Mouse (Mus musculus) CH12.LX (cell line): ENCODE measurements around the gene Adat1. TPM values are rescaled to one million over a fixed set of nuclear protein-coding genes. Genes with fewer than 3 reads are reported as not detected.

ENCODE experiments used
- DNase-seq: peaks from one replicate; pipeline ENCODE4 v3.0.0-alpha.2; 2013; ENCODE audit errors: extremely low read depth
- H3K27ac ChIP-seq: 2 replicates; pipeline ENCODE4 v1.5.1; 2012; ENCODE audit warnings: low read depth, mild to moderate bottlenecking, control low read depth, moderate library complexity; ENCODE audit not compliant: insufficient read depth
- H3K27me3 ChIP-seq: replicated peaks from 2 replicates; pipeline ENCODE3; 2012; ENCODE audit warnings: inconsistent platforms
- H3K36me3 ChIP-seq, 2 experiments: replicated peaks in 1 of 2; 2 replicates each; pipeline versions ENCODE3 to v1.6.1; 2012; ENCODE audit warnings: inconsistent platforms in 1 of 2, low read length in 1 of 2, mild to moderate bottlenecking in 1 of 2, mixed read lengths in 1 of 2, moderate library complexity in 1 of 2; ENCODE audit not compliant: control insufficient read depth in 1 of 2, insufficient read depth in 1 of 2
- H3K4me1 ChIP-seq, 2 experiments: 2 replicates each; pipeline ENCODE4 v1.6.1; 2012; ENCODE audit warnings: inconsistent platforms in 1 of 2, moderate library complexity in 1 of 2; ENCODE audit not compliant: insufficient read depth in 2 of 2, control insufficient read depth in 1 of 2
- H3K4me2 ChIP-seq: 2 replicates; pipeline ENCODE4 v1.6.1; 2012; ENCODE audit warnings: low read depth, mild to moderate bottlenecking, control low read depth; ENCODE audit not compliant: poor library complexity, insufficient read depth, severe bottlenecking
- H3K4me3 ChIP-seq, 3 experiments: fragments of 150-350 bp in 1 of 3; sonication (generic) in 1 of 3; replicated peaks in 1 of 3; 2 replicates each; pipeline versions ENCODE3 to v1.5.1; 2011 to 2012; ENCODE audit warnings: low read depth in 2 of 3, low read length in 2 of 3, mild to moderate bottlenecking in 2 of 3, moderate library complexity in 2 of 3, control low read depth in 1 of 3, improper control_type of control experiment in 1 of 3, inconsistent platforms in 1 of 3, mixed read lengths in 1 of 3; ENCODE audit not compliant: poor library complexity in 1 of 3
- H3K79me2 ChIP-seq: replicated peaks from 2 replicates; pipeline ENCODE4 v1.6.1; 2012; ENCODE audit warnings: mild to moderate bottlenecking, moderate library complexity; ENCODE audit not compliant: control insufficient read depth, poor library complexity, insufficient read depth, severe bottlenecking; ENCODE audit errors: extremely low read depth
- H3K9ac ChIP-seq: 2 replicates; pipeline ENCODE4 v1.6.1; 2012; ENCODE audit warnings: low read depth, mild to moderate bottlenecking, control low read depth, moderate library complexity; ENCODE audit not compliant: insufficient read depth
- H3K9me3 ChIP-seq: replicated peaks from 2 replicates; pipeline ENCODE3; 2012; ENCODE audit warnings: low read length, inconsistent platforms, mixed read lengths
- CTCF ChIP-seq, 2 experiments: IDR thresholded peaks in 1 of 2; conservative IDR thresholded peaks in 1 of 2; 2 replicates each; pipeline ENCODE4 v1.5.1; 2011 to 2012; ENCODE audit warnings: low read depth in 2 of 2, low read length in 2 of 2, improper control_type of control experiment in 1 of 2, inconsistent platforms in 1 of 2, mild to moderate bottlenecking in 1 of 2, moderate library complexity in 1 of 2
- POLR2A ChIP-seq: IDR thresholded peaks from 2 replicates; pipeline ENCODE4 v1.6.1; 2011; ENCODE audit warnings: low read depth, mild to moderate bottlenecking, improper control_type of control experiment, low read length
- SMC3 ChIP-seq: IDR thresholded peaks from 2 replicates; pipeline ENCODE4 v1.6.1; 2011; ENCODE audit warnings: low read depth, low read length, improper control_type of control experiment
- ZNF384 ChIP-seq: IDR thresholded peaks from 2 replicates; pipeline ENCODE4 v1.6.1; 2012; ENCODE audit warnings: low read depth, low read length, improper control_type of control experiment, inconsistent platforms
- dilution Hi-C: fragments of 300-500 bp; cut with MboI; formaldehyde crosslinking; loops from 2 replicates; pipeline ENCODE4 v1.14.3; 2020; ENCODE audit warnings: low sequenced_read_pairs; ENCODE audit not compliant: extremely low pct_unique_long_range_greater_than_20kb, extremely low pct_ligation_motif_present
- in situ Hi-C: fragments of 300-500 bp; cut with MboI; formaldehyde crosslinking; loops from 3 replicates; pipeline ENCODE4 v1.14.3; 2019; ENCODE audit warnings: low sequenced_read_pairs, low pct_ligation_motif_present, low pct_unique_long_range_greater_than_20kb, mixed read lengths
- polyA plus RNA-seq: library from polyadenylated mRNA; unstranded; fragments of >175 nt; gene quantifications from 2 replicates; pipeline ENCODE4 v1.2.1, GENCODE M21; 2012; ENCODE audit warnings: low read depth; ENCODE audit not compliant: insufficient read length
- total RNA-seq, 2 experiments: library from RNA; depleted of rRNA; stranded (reverse); fragments of 300-350 nt in 1 of 2; fragments of >200 nt in 1 of 2; gene quantifications; 2 replicates each; pipeline ENCODE4 v1.2.3; 2012 to 2014

Gene Adat1
- total and polyA plus RNA-seq, 3 experiments: 5.4 to 8.7 (median 8.1) TPM

DNA sequence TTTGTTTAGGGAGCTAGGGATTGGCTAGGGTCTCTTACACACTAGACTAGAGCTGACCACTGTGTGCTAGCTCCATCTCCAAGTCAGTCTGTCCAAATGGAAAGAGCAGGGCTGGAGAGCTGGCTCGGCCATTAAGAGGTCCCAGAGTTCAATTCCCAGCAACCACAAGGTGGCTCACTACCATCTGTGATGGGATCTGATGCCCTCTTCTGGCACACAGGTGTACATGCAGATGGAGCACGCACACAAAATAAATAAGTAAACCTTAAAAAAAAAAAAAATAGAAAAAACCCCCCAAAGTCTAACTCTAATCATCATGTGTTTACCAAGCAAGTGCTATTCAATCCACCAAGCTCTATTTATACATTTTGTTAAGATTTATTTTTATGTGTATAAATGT, 72.4 kb downstream of the Adat1 start:
- no peak overlapping the region for H3K27ac ChIP-seq

More for the DNA sequence above, 72.4 kb downstream of the Adat1 start:
- Histone ChIP-seq H3K4me2 (no peak overlapping the region), H3K79me2 (no peaks in the 10 kb centered on the region), H3K9ac (no peak overlapping the region), H3K27me3 (no peaks in the 10 kb centered on the region), H3K9me3 (no peaks in the 10 kb centered on the region), H3K36me3 (peaks cover 0 to 3% of the 10 kb centered on the region in 2 experiments), H3K4me3 (no peak overlapping the region), H3K4me1 (peaks cover 0 to 4% of the 10 kb centered on the region in 2 experiments; a peak in 2 of 4 replicates)
- no peak for DNase-seq
- dilution Hi-C loops: no loop called here
- in situ Hi-C loops: no loop called here
- peak; percentile 36 for TF ChIP-seq ZNF384
- no peak for TF ChIP-seq POLR2A
- peak; percentile 49 for TF ChIP-seq SMC3
- peak in 1 of 2 experiments; percentile 88; a peak in 2 of 4 replicates for TF ChIP-seq CTCF (conservative IDR thresholded peaks at IDR 0.05 in 1 of 2, IDR thresholded peaks at IDR 0.05 in 1 of 2; ENCODE audit: low read depth in 2 of 2, low read length in 2 of 2)

Other genes with a start within 250 kb of the Adat1 start
- 1.2 and 2.1 TPM in 2 replicates for gene Bcar1, start 248.5 kb downstream of the Adat1 start, total RNA-seq (2012; rRNA removed)
- 0.74 and 0.97 TPM in 2 replicates for gene Bcar1, start 248.5 kb downstream of the Adat1 start, total RNA-seq (2014; rRNA removed)
- 1.2 and 1.5 TPM in 2 replicates for gene Bcar1, start 248.5 kb downstream of the Adat1 start, polyA plus RNA-seq
- 113 and 131 TPM in 2 replicates for gene Cfdp1, start 138.0 kb downstream of the Adat1 start, total RNA-seq (2012; rRNA removed)
- gene Cfdp1, start 138.0 kb downstream of the Adat1 start, total RNA-seq (2014; rRNA removed): 169 and 199 TPM in 2 replicates
- gene Cfdp1, start 138.0 kb downstream of the Adat1 start, polyA plus RNA-seq: 210 and 286 TPM in 2 replicates
- 2.2 and 2.4 TPM in 2 replicates for gene Tmem170, start 115.6 kb downstream of the Adat1 start, total RNA-seq (2012; rRNA removed)
- 2.1 and 2.5 TPM in 2 replicates for gene Tmem170, start 115.6 kb downstream of the Adat1 start, total RNA-seq (2014; rRNA removed)
- 1.2 and 1.6 TPM in 2 replicates for gene Tmem170, start 115.6 kb downstream of the Adat1 start, polyA plus RNA-seq
- not detected in 2 replicates for gene Chst5, start 81.9 kb downstream of the Adat1 start, total RNA-seq (2012; rRNA removed)
- gene Chst5, start 81.9 kb downstream of the Adat1 start, total RNA-seq (2014; rRNA removed): not detected in 2 replicates
- not detected in 2 replicates for gene Chst5, start 81.9 kb downstream of the Adat1 start, polyA plus RNA-seq
- 2.1 and 3.6 TPM in 2 replicates for gene Tmem231, start 58.4 kb downstream of the Adat1 start, total RNA-seq (2012; rRNA removed)
- gene Tmem231, start 58.4 kb downstream of the Adat1 start, total RNA-seq (2014; rRNA removed): 3.1 and 3.5 TPM in 2 replicates
- gene Tmem231, start 58.4 kb downstream of the Adat1 start, polyA plus RNA-seq: 3.7 and 4.3 TPM in 2 replicates
- 29.8 and 30.6 TPM in 2 replicates for gene Gabarapl2, start 51.6 kb downstream of the Adat1 start, total RNA-seq (2012; rRNA removed)
- 49.4 and 61.0 TPM in 2 replicates for gene Gabarapl2, start 51.6 kb downstream of the Adat1 start, total RNA-seq (2014; rRNA removed)
- gene Gabarapl2, start 51.6 kb downstream of the Adat1 start, polyA plus RNA-seq: 39.3 and 42.1 TPM in 2 replicates
- 304 and 324 TPM in 2 replicates for gene Kars, start 19.0 kb upstream of the Adat1 start, total RNA-seq (2012; rRNA removed)
- gene Kars, start 19.0 kb upstream of the Adat1 start, total RNA-seq (2014; rRNA removed): 257 TPM in 2 replicates
- 373 and 400 TPM in 2 replicates for gene Kars, start 19.0 kb upstream of the Adat1 start, polyA plus RNA-seq
- 8.1 and 9.4 TPM in 2 replicates for gene Terf2ip, start 19.1 kb upstream of the Adat1 start, total RNA-seq (2012; rRNA removed)
- 12.0 and 12.4 TPM in 2 replicates for gene Terf2ip, start 19.1 kb upstream of the Adat1 start, total RNA-seq (2014; rRNA removed)
- 11.7 and 13.7 TPM in 2 replicates for gene Terf2ip, start 19.1 kb upstream of the Adat1 start, polyA plus RNA-seq
- gene Gm6793, start 22.7 kb upstream of the Adat1 start, total RNA-seq (2012; rRNA removed): 0.42 TPM in 1 of 2 replicates, not detected in the other
- gene Gm6793, start 22.7 kb upstream of the Adat1 start, total RNA-seq (2014; rRNA removed): 0.22 TPM in 1 of 2 replicates, not detected in the other
- gene Gm6793, start 22.7 kb upstream of the Adat1 start, polyA plus RNA-seq: 0.27 and 0.90 TPM in 2 replicates